Mouse (Mus musculus) embryonic facial prominence, embryonic 14.5 days (tissue): ENCODE measurements at regions not wholly inside any gene's neighbourhood (a gene's known extent, or its start where the extent isn't known, plus 50 kb on each side); places are given as distances from the start of the nearest gene placed in this dataset.

Source experiments
- ATAC-seq: fragments of 200-750 bp; cut with Nextera tagmentation; 2 replicates; pipeline ENCODE4 v1.8.0; 2017; ENCODE audit warnings: low read depth, moderate number of reproducible peaks, moderate TSS enrichment
- DNase-seq: peaks from one replicate; pipeline ENCODE4 v3.0.0-alpha.2; 2015; ENCODE audit warnings: low spot score
- H3K27ac ChIP-seq: fragments of 300-500 bp; sonication (generic); replicated peaks from 2 replicates; pipeline ENCODE4 v1.5.1; 2014; ENCODE audit warnings: low read depth, mild to moderate bottlenecking, low read length, moderate library complexity
- H3K27me3 ChIP-seq: fragments of 300-500 bp; sonication (generic); replicated peaks from 2 replicates; pipeline ENCODE4 v1.6.1; 2014; ENCODE audit warnings: low read length; ENCODE audit not compliant: control insufficient read depth, insufficient read depth
- H3K36me3 ChIP-seq: fragments of 300-500 bp; sonication (generic); 2 replicates; pipeline ENCODE4 v1.6.1; 2014; ENCODE audit warnings: low read length, mixed read lengths; ENCODE audit not compliant: control insufficient read depth, insufficient read depth
- H3K4me1 ChIP-seq: fragments of 300-500 bp; sonication (generic); 2 replicates; pipeline ENCODE4 v1.6.1; 2014; ENCODE audit warnings: antibody characterized with exemption, low read length; ENCODE audit not compliant: control insufficient read depth, insufficient read depth
- H3K4me2 ChIP-seq: fragments of 300-500 bp; sonication (generic); 2 replicates; pipeline ENCODE4 v1.6.1; 2014; ENCODE audit warnings: low read depth, mild to moderate bottlenecking, low read length, moderate library complexity, mixed read lengths
- H3K4me3 ChIP-seq: fragments of 300-500 bp; sonication (generic); 2 replicates; pipeline ENCODE4 v1.5.1; 2014; ENCODE audit warnings: low read depth, mild to moderate bottlenecking, low read length
- H3K9ac ChIP-seq: fragments of 300-500 bp; sonication (generic); 2 replicates; pipeline ENCODE4 v1.6.1; 2014; ENCODE audit warnings: low read depth, mild to moderate bottlenecking, low read length, moderate library complexity, mixed read lengths
- H3K9me3 ChIP-seq: fragments of 300-500 bp; sonication (generic); 2 replicates; pipeline ENCODE4 v1.6.1; 2016; ENCODE audit warnings: low read length; ENCODE audit not compliant: control insufficient read depth
- WGBS: fragments of 180-500 bp; shearing (Covaris S2); extraction: QIAGEN DNeasy Blood & Tissue Kit; methylation state at CpG from one replicate; pipeline ENCODE4 v1.1.7; 2014; 5-methylcytosine and 5-hydroxymethylcytosine counted together

DNA sequence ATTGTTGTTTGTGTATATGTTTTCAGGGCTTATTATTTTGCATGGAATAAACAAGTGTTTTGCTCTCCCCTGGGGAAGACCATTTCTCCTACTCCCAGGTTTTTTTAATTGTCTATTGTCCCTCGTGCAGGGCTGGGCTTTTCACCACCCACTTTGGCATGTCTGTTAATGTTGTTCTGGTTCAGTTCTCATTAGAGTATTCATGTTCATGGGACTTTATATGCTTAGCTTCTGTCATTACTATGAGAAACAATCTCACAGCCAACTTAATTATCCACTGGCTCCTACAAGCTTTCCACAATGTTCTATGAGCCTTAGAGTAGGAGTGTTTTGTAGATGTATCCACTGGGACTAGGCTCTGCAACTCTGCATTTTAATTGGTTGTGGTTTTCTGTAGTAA is 381.9 kb upstream of the St8sia4 start:
- H3K4me3 ChIP-seq: no peak overlapping the region
- no peak overlapping the region for H3K27ac ChIP-seq
- H3K27me3 ChIP-seq: no peaks in the 10 kb centered on the region
- no peak overlapping the region for H3K4me2 ChIP-seq
- no peaks in the 10 kb centered on the region for H3K4me1 ChIP-seq
- no peak overlapping the region for H3K9ac ChIP-seq
- no peaks in the 10 kb centered on the region for H3K36me3 ChIP-seq
- 57% methylated on average over 1 of the region's 1 CpGs for whole genome bisulfite sequencing
- H3K9me3 ChIP-seq: no peaks in the 10 kb centered on the region
- DNase-seq (no peak), ATAC-seq (no peak)

DNA sequence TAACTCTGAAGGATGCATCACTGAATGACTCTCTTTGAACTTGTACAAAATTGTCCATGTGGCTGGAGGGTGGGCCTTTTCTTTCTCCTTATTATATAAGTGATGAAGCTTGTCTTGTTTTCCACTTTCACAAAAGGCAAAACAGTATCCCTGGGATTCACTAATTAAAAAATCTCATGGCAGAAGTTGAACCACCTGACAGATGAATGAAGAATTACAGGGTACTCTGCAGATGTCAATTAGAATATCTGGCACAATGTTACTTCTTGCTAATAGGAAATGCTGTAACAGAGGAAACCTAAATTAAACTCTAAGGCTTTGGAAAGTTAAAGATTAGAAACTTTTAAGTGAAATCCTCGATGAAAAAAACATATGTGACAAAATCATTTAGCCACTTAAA is 379.2 kb upstream of the St8sia4 start:
- 63% methylated on average over 1 of the region's 1 CpGs for WGBS
- no peak overlapping the region for H3K27ac ChIP-seq
- no peak for ATAC-seq
- H3K36me3 ChIP-seq: no peaks in the 10 kb centered on the region
- no peaks in the 10 kb centered on the region for H3K4me1 ChIP-seq
- no peak overlapping the region for H3K4me2 ChIP-seq
- no peak for DNase-seq
- H3K4me3 ChIP-seq: no peak overlapping the region
- no peak overlapping the region for H3K9ac ChIP-seq
- H3K9me3 ChIP-seq: no peaks in the 10 kb centered on the region
- H3K27me3 ChIP-seq: no peaks in the 10 kb centered on the region

DNA sequence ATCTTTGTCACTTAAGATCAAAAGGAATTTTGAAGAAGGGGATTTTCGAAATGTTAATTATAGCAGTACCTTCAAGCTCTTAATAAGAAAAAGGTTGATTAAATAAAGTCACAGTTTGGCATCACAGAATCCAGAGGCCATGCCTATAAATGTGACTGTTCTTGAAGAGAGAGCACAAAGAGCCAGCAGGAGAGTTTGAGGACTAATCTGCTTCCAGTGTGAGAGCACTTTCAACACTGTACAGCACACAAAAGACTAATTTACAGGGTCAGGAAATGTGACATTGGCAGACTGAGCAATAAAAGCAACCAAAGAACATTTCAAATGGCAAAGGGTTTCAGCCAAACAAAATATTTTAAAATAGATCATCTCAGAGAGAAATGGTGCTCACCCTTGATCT is 352.1 kb upstream of the St8sia4 start:
- no peak overlapping the region for H3K9ac ChIP-seq
- no peak overlapping the region for H3K4me2 ChIP-seq
- WGBS: 59% methylated on average over 1 of the region's 1 CpGs
- DNase-seq: no peak
- H3K4me1 ChIP-seq: no peaks in the 10 kb centered on the region
- no peak for ATAC-seq
- no peaks in the 10 kb centered on the region for H3K27me3 ChIP-seq
- H3K36me3 ChIP-seq: no peaks in the 10 kb centered on the region
- H3K27ac ChIP-seq: no peak overlapping the region
- no peaks in the 10 kb centered on the region for H3K9me3 ChIP-seq
- no peak overlapping the region for H3K4me3 ChIP-seq

DNA sequence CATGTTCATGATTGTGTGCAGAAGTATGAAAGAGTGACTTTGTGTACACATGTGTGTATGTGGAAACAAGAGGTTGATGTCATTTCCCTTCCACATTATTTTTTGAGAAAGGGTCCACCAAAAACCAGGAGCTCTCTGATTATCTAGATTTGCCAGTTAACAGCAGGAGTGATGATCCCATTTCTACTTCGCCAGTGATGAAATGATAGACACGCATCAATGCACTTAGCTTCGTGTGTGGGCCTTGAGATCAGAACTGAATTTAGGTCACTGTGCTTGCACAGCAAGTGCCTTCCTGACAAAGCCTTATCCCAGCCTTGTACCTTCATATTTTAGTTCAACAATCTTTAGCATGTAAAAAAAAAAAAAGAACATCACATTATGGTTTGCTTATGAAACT is 342.1 kb upstream of the St8sia4 start:
- no peaks in the 10 kb centered on the region for H3K9me3 ChIP-seq
- no peak overlapping the region for H3K9ac ChIP-seq
- no peak for ATAC-seq
- H3K4me3 ChIP-seq: no peak overlapping the region
- H3K27ac ChIP-seq: no peak overlapping the region
- 83% methylated on average over 3 of the region's 3 CpGs for WGBS
- H3K36me3 ChIP-seq: no peaks in the 10 kb centered on the region
- no peaks in the 10 kb centered on the region for H3K4me1 ChIP-seq
- no peaks in the 10 kb centered on the region for H3K27me3 ChIP-seq
- peak; percentile 1 for DNase-seq
- H3K4me2 ChIP-seq: no peak overlapping the region

DNA sequence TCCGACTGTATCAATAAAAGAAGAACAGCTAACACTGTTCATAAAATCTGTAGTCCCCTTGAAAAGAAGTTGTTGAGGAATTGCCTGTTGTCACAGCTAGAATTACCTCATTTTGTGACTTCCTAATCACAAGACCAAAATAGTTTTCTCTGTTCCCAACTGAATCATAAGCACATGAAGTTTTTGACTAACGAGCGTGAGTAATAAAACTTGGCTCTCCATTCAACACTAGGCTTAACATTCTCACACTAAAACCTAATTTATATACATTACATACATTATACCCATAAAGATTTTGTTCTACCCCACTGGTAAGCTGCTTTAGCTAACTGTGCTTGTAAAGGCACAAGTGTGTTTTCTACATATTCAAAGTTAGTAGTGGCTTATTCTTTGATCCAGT is 335.7 kb upstream of the St8sia4 start:
- ATAC-seq (no peak), DNase-seq (no peak)
- Histone ChIP-seq H3K4me3 (no peak overlapping the region), H3K9me3 (no peaks in the 10 kb centered on the region), H3K27ac (no peak overlapping the region), H3K36me3 (no peaks in the 10 kb centered on the region), H3K4me2 (no peak overlapping the region), H3K9ac (no peak overlapping the region), H3K27me3 (no peaks in the 10 kb centered on the region), H3K4me1 (no peaks in the 10 kb centered on the region)
- 78% methylated on average over 3 of the region's 3 CpGs for WGBS

DNA sequence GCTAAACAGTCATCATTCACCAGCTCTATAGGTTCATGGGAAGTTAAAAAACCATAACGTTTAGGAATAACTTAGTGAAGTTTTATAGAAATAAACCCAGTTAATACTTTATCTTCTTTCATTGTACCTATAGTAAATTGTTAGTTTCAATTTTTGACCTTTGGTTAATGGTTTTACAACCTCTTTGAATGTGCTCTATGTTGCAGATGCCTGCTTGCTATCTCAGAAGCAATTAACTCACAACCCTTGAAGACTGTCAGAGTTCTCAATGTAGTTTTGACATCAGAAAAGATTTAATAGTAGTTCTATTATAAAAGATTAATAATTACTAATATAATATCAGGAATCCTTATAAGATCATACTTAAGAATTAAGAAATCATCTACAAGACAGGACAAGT is 294.8 kb upstream of the St8sia4 start:
- 81% methylated on average over 1 of the region's 1 CpGs for WGBS
- no peak overlapping the region for H3K9ac ChIP-seq
- H3K27ac ChIP-seq: no peak overlapping the region
- no peak overlapping the region for H3K4me3 ChIP-seq
- no peaks in the 10 kb centered on the region for H3K9me3 ChIP-seq
- no peak for ATAC-seq
- H3K4me1 ChIP-seq: no peaks in the 10 kb centered on the region
- no peaks in the 10 kb centered on the region for H3K36me3 ChIP-seq
- DNase-seq: no peak
- no peak overlapping the region for H3K4me2 ChIP-seq
- no peaks in the 10 kb centered on the region for H3K27me3 ChIP-seq
